Mouse (Mus musculus) embryonic facial prominence, embryonic 12.5 days (tissue): ENCODE measurements around the gene Pdgfc. TPM values are rescaled to one million over a fixed set of nuclear protein-coding genes. Genes with fewer than 3 reads are reported as not detected.

Experiments used
- ATAC-seq: fragments of 200-750 bp; cut with Nextera tagmentation; 2 replicates; pipeline ENCODE4 v1.8.0; 2017; ENCODE audit not compliant: insufficient number of reproducible peaks, insufficient read depth, low FRiP score, low TSS enrichment
- H3K27ac ChIP-seq: fragments of 300-500 bp; sonication (generic); 2 replicates; pipeline ENCODE4 v1.5.1; 2016; ENCODE audit warnings: mild to moderate bottlenecking
- H3K27me3 ChIP-seq: fragments of 300-500 bp; sonication (generic); 2 replicates; pipeline ENCODE4 v1.6.1; 2016; ENCODE audit warnings: mild to moderate bottlenecking, moderate library complexity
- H3K36me3 ChIP-seq: fragments of 300-500 bp; sonication (generic); 2 replicates; pipeline ENCODE4 v1.6.1; 2016; ENCODE audit warnings: mild to moderate bottlenecking
- H3K4me1 ChIP-seq: fragments of 300-500 bp; sonication (generic); 2 replicates; pipeline ENCODE4 v1.6.1; 2016
- H3K4me2 ChIP-seq: fragments of 300-500 bp; sonication (generic); replicated peaks from 2 replicates; pipeline ENCODE4 v1.6.1; 2016; ENCODE audit warnings: mild to moderate bottlenecking, moderate library complexity
- H3K4me3 ChIP-seq: fragments of 300-500 bp; sonication (generic); 2 replicates; pipeline ENCODE4 v1.5.1; 2016; ENCODE audit warnings: mild to moderate bottlenecking
- H3K9ac ChIP-seq: fragments of 300-500 bp; sonication (generic); 2 replicates; pipeline ENCODE4 v1.6.1; 2016; ENCODE audit warnings: mild to moderate bottlenecking, moderate library complexity
- H3K9me3 ChIP-seq: fragments of 300-500 bp; sonication (generic); 2 replicates; pipeline ENCODE4 v1.6.1; 2016; ENCODE audit warnings: mild to moderate bottlenecking, moderate library complexity
- WGBS: fragments of 180-500 bp; shearing (Covaris S2); methylation state at CpG from one replicate; pipeline ENCODE4 v1.1.7; 2016; 5-methylcytosine and 5-hydroxymethylcytosine counted together
- polyA plus RNA-seq: library from polyadenylated mRNA; unstranded; fragments of >200 nt; fragmentation: Nextera tagmentation; extraction: Ambion mirVana; gene quantifications from 2 replicates; pipeline ENCODE4 v1.2.1, GENCODE M21; 2016

Gene Pdgfc
- polyA plus RNA-seq, 1 experiment from 2014 or later = 45.4 TPM

DNA sequence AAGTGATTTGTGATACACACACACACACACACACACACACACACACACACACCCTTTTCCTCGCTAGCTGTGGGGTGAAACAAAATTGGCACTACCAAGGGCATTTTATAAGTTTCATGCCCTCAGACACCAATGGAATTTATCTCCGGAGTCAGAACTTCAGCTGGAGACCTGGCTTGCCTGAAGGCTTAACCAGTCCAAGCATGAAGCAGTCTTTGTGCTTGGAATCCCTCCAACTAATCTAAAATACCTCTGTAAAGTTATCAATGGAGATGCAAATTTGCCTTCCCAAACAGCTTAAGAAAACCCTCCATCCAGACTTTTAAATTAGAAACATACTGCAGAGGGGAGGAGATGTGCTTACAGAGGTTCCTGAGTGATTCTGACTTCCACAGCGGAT is 6.3 kb upstream of the Pdgfc start:
- H3K27ac ChIP-seq = no peak overlapping the region
- no peaks in the 10 kb centered on the region for H3K27me3 ChIP-seq
- WGBS = 49% methylated on average over 3 of the region's 3 CpGs
- H3K9me3 ChIP-seq = no peaks in the 10 kb centered on the region
- H3K36me3 ChIP-seq = no peaks in the 10 kb centered on the region
- no peak for ATAC-seq
- H3K4me3 ChIP-seq = no peak overlapping the region
- H3K9ac ChIP-seq = no peak overlapping the region
- H3K4me1 ChIP-seq = 0 out of 2 replicates have a peak, but pooled peaks cover 3% of the 10 kb centered on the region
- no peak overlapping the region for H3K4me2 ChIP-seq

DNA sequence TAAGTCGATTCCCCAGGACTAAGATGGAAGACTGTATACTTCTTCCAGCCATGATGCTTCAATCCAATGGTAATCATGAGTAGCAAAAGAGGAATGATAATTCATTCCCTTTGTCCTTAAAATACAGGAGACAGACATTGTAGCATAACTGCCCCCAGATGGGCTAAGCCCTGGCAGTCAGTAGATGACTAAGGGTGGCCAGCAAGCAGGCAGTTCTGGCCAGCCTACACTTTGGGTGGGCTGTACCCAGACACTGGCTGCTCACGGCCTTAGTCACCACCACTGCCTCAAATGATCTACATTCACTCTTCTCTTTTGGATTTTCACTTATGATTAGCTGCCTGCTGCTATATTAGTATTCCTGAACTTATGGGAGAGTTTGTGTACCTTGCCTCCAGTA is 5.9 kb upstream of the Pdgfc start:
- H3K9ac ChIP-seq = no peak overlapping the region
- no peak overlapping the region for H3K4me3 ChIP-seq
- no peaks in the 10 kb centered on the region for H3K36me3 ChIP-seq
- no peak overlapping the region for H3K4me2 ChIP-seq
- 0 out of 2 replicates have a peak, but pooled peaks cover 3% of the 10 kb centered on the region for H3K4me1 ChIP-seq
- no peak for ATAC-seq
- H3K27me3 ChIP-seq = no peaks in the 10 kb centered on the region
- no peaks in the 10 kb centered on the region for H3K9me3 ChIP-seq
- 47% methylated on average over 2 of the region's 2 CpGs for WGBS
- no peak overlapping the region for H3K27ac ChIP-seq

DNA sequence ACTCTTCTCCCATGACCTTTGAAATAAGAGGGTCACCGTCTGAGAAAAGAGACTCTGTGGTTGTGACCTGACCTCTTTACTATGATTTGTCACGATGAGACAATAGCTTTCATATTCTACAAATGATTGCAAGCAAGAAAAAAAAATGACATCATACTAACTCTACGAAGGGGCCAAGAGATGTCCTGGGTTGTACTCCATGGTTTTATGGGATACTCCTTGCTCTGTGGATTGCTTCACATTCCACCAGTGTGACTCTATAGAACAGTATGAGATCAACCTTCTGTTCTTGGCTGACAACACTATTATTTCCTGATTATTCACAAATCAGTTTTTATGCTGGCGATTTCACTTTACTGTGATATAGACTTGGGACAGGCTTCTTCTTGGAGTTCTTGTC is 4.2 kb upstream of the Pdgfc start:
- no peak overlapping the region for H3K4me3 ChIP-seq
- H3K4me2 ChIP-seq = no peak overlapping the region
- WGBS = 68% methylated on average over 4 of the region's 4 CpGs
- H3K9ac ChIP-seq = no peak overlapping the region
- no peaks in the 10 kb centered on the region for H3K27me3 ChIP-seq
- no peaks in the 10 kb centered on the region for H3K36me3 ChIP-seq
- H3K9me3 ChIP-seq = no peaks in the 10 kb centered on the region
- no peak for ATAC-seq
- H3K27ac ChIP-seq = no peak overlapping the region
- H3K4me1 ChIP-seq = peaks cover 9% of the 10 kb centered on the region; the same call in 1 of the 2 replicates

DNA sequence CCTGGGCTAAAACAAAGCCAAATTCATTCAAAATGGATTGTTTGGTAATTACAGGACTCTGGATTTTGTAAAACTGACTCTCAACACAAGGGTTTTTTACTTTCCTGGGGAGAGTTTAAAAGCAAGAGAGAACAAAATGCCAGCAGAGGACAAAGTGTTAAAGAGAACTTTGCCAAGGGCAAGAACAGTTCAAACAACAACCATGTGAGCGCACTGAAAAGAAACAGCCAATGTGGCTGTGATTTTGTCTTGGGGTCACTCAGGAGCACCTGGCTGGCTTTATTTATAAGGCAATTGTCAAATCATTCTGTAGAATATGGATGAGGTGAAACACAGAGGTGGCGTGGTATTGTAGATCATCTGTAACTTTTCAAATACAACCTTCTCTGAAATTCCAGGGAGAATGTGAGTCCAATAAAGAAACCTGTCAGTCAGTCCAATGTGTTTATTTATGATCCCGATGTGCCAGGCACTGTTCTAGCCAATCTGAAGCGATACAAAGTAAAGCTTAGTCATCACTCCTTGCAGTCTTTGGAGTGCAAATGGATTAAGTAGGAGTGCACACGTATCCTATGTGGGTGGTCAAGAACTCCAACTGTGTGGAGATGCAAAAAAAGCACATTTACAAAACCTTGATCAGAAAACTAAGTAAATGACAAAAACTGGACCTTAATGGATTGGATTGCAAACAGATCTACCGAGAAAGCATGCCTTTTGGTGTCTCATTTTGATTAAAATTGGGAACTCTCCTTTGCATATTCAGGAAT is 1.7 kb upstream of the Pdgfc start:
- Histone ChIP-seq H3K4me1 (peaks cover 9% of the 10 kb centered on the region; the same call in 1 of the 2 replicates), H3K4me2 (no peak overlapping the region), H3K27me3 (no peaks in the 10 kb centered on the region), H3K9me3 (no peaks in the 10 kb centered on the region), H3K4me3 (no peak overlapping the region), H3K9ac (no peak overlapping the region), H3K36me3 (no peaks in the 10 kb centered on the region), H3K27ac (no peak overlapping the region)
- 30% methylated on average over 6 of the region's 6 CpGs for WGBS
- ATAC-seq = no peak

DNA sequence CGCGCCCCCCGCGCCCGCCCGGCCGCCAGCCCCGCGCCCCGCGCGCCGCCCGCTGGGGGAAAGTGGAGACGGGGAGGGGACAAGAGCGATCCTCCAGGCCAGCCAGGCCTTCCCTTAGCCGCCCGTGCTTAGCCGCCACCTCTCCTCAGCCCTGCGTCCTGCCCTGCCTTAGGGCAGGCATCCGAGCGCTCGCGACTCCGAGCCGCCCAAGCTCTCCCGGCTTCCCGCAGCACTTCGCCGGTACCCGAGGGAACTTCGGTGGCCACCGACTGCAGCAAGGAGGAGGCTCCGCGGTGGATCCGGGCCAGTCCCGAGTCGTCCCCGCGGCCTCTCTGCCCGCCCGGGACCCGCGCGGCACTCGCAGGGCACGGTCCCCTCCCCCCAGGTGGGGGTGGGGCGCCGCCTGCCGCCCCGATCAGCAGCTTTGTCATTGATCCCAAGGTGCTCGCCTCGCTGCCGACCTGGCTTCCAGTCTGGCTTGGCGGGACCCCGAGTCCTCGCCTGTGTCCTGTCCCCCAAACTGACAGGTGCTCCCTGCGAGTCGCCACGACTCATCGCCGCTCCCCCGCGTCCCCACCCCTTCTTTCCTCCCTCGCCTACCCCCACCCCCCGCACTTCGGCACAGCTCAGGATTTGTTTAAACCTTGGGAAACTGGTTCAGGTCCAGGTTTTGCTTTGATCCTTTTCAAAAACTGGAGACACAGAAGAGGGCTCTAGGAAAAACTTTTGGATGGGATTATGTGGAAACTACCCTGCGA is 517 bp downstream of the Pdgfc start:
- H3K4me1 ChIP-seq = peaks cover 9% of the 10 kb centered on the region; the same call in 1 of the 2 replicates
- ATAC-seq = peak; percentile 83
- WGBS = under 1% methylated on average over 65 of the region's 68 CpGs

DNA sequence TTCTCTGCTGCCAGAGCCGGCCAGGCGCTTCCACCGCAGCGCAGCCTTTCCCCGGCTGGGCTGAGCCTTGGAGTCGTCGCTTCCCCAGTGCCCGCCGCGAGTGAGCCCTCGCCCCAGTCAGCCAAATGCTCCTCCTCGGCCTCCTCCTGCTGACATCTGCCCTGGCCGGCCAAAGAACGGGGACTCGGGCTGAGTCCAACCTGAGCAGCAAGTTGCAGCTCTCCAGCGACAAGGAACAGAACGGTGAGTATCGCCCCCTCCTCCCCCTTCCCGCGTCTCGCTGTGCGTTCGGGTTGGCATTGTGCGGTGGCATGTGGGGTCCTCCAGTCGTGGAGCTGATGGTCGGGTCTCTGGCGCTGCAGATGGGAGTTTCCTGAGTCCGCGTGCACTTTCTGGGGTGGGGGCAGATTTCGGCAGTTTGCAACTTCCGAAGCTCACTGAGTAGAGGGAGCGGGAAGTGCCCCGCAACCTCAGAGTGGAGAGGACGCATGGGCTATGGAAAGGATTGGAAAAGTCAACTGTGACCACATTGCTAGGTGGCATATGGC is 1.2 kb downstream of the Pdgfc start:
- peak overlapping the region; percentile 76 for H3K4me3 ChIP-seq
- peak overlapping the region; percentile 75 for H3K9ac ChIP-seq
- ATAC-seq = 0 out of 2 replicates have a peak, but pooled peaks have one; percentile 18
- WGBS = under 1% methylated on average over 34 of the region's 34 CpGs
- no peaks in the 10 kb centered on the region for H3K36me3 ChIP-seq
- H3K27ac ChIP-seq = peak overlapping the region; percentile 92
- H3K4me2 ChIP-seq = peak overlapping the region; percentile 71
- H3K4me1 ChIP-seq = peaks cover 9% of the 10 kb centered on the region; the same call in 1 of the 2 replicates
- H3K9me3 ChIP-seq = no peaks in the 10 kb centered on the region
- no peaks in the 10 kb centered on the region for H3K27me3 ChIP-seq

More for the DNA sequence above, 517 bp downstream of the Pdgfc start:
- Histone ChIP-seq H3K4me3 (peak overlapping the region; percentile 76), H3K9me3 (no peaks in the 10 kb centered on the region), H3K27ac (peak overlapping the region; percentile 92), H3K4me2 (peak overlapping the region; percentile 71), H3K27me3 (no peaks in the 10 kb centered on the region), H3K9ac (peak overlapping the region; percentile 75), H3K36me3 (no peaks in the 10 kb centered on the region)

DNA sequence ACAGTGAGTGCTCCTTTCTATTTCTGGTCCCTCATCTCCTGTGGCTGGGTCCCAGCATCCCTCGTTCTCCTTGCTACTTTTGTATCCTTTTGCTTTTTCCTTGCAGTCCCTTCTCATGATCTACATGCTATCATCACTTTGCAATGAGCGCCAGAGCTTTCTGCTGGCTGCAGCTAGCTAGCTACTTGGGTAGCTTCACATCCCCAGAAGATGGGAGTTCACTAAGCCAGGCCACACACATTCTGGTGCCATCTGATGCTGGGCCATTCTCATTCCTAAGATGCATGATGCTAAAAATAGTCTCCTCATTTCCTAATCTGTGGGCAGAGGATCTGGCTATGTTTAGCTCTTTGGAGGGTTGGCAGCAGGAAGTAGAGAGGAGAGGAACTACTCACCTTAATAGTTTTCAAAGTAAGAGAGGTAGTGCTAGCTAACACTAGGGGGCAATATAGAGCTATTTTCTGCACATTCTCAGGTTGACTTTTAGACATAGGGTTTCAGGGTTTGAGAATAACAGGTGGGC is 3.0 kb downstream of the Pdgfc start:
- Histone ChIP-seq H3K4me2 (peak overlapping the region; percentile 71), H3K27ac (peak overlapping the region; percentile 46; the same call in 1 of the 2 replicates), H3K4me3 (peak overlapping the region; percentile 76), H3K27me3 (no peaks in the 10 kb centered on the region), H3K9ac (peak overlapping the region; percentile 30; the same call in 1 of the 2 replicates), H3K36me3 (no peaks in the 10 kb centered on the region), H3K9me3 (no peaks in the 10 kb centered on the region), H3K4me1 (peaks cover 8% of the 10 kb centered on the region; the same call in 1 of the 2 replicates)
- no peak for ATAC-seq
- WGBS = 55% methylated on average over 2 of the region's 2 CpGs

DNA sequence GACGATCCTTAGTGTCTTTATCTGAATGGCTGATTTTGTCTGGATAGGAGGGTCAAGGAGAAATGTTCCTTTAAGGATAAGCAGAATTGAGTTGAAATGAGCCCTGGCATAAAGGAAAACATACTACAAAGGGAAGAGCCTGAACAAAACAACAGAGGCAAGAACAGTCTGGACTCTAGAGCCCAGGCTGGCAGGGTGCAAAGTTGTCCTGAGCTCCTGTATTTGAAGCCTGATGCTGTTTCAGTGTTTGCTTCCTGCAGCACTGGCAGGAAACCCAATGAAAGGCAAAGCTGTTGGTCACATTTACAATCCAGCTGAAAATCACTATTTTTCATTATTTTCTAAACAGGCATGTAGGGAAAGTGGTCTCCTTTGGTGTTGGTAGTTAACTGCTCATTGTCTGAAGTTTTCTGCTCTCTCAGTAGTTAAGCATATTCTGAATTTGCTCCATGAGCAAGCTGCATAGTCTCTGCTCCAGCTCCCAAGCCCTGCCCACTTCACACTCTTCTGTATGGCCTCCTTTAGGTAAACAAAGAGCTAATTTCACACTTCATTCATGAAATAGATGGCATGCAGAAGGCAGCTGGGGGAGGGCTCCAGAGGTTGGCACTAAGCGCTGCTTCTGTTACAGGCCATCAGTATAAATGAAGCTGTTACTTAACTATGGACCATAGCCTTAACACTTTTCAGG is 8.6 kb downstream of the Pdgfc start:
- Histone ChIP-seq H3K4me1 (peaks cover 4% of the 10 kb centered on the region; the same call in 1 of the 2 replicates), H3K27me3 (no peaks in the 10 kb centered on the region), H3K9ac (no peak overlapping the region), H3K36me3 (no peaks in the 10 kb centered on the region), H3K4me3 (no peak overlapping the region), H3K4me2 (no peak overlapping the region), H3K27ac (no peak overlapping the region), H3K9me3 (no peaks in the 10 kb centered on the region)
- 74% methylated on average over 2 of the region's 2 CpGs for WGBS
- no peak for ATAC-seq

DNA sequence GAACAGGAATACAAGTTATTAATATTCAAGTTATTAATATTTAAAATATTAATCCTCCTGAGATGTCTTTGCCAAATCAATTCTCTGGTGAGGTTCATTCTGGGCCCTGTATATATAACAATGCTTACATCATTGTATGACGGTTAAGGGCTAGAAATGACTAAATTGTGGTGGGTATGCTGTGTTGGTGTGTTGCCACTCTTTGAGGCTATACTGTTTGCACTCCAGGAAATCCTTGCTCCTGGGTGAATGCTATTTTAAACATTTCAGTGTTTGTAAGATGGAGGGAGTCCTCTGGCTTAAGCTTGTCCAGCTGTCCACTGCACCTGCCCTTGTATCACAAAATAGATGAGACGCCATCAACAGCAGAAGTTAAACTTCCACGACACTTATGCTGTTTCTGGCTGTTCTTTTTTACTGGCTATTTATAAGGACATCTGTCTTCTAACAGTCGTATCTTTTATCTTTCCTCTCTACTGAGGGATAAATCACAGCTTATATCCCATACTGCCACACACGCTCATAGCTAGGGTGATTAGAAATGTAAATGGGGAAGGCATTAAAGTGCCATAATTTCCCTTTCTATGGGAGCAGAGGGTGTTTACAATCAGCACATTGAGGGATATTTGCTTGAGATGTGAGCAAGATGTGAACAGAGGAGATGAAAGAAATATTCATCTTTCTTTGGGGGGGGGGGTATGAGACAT is 9.3 kb downstream of the Pdgfc start:
- H3K27me3 ChIP-seq = no peaks in the 10 kb centered on the region
- H3K36me3 ChIP-seq = no peaks in the 10 kb centered on the region
- H3K9ac ChIP-seq = no peak overlapping the region
- no peaks in the 10 kb centered on the region for H3K9me3 ChIP-seq
- no peak overlapping the region for H3K4me3 ChIP-seq
- no peak overlapping the region for H3K27ac ChIP-seq
- 80% methylated on average over 5 of the region's 5 CpGs for WGBS
- ATAC-seq = no peak
- peaks cover 4% of the 10 kb centered on the region; the same call in 1 of the 2 replicates for H3K4me1 ChIP-seq
- no peak overlapping the region for H3K4me2 ChIP-seq

DNA sequence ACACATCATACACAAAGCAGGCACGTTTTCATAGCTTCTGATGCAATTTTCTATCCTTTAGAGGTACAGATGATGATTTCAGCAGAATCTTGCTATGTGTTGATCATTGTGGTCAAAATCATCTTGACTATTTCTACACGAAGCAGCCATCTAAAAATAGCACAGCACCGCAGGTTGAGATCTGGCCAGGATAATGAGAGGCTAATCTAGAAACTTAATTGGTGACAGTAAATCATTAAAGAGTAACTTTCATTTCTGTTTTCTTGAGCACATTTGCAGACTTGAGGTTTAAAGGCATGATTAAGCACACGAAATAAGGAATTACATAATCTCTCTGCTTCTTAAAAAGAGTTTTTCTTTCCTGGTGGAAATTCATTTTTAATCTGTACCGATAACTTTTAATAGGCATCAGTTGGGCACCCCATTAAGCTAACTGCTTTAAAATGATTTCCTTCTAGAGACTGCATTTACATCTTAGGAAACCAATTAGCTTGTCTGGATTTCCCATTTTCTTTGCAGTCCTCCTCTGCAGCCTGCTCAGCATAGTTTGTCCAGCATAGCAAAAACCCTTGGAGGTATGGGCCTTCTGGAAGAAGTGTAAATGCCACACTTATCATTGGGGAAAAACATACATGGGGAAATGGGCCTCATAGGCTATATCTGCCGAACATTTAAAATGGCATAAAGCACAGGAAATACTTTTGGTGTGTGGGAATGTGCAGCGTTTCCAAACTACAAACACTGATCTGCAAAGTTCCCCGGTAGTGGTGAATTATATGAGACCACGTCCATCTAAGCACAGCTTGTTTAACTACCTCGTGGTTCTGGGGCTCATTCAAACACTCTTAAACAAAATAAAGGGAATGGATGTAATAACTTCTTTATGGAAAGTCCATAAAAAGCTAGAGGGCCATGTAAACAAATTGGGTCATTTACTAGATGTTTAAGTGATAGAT is 10.7 kb downstream of the Pdgfc start:
- H3K27me3 ChIP-seq = no peaks in the 10 kb centered on the region
- 61% methylated on average over 10 of the region's 10 CpGs for WGBS
- H3K4me2 ChIP-seq = no peak overlapping the region
- no peak for ATAC-seq
- H3K4me3 ChIP-seq = no peak overlapping the region
- H3K9me3 ChIP-seq = no peaks in the 10 kb centered on the region
- H3K27ac ChIP-seq = no peak overlapping the region
- H3K9ac ChIP-seq = no peak overlapping the region
- peaks cover 4% of the 10 kb centered on the region; the same call in 1 of the 2 replicates for H3K4me1 ChIP-seq
- H3K36me3 ChIP-seq = no peaks in the 10 kb centered on the region
